Mouse (Mus musculus) hindbrain, postnatal 0 days (tissue): Measurements from ENCODE around the gene AL732309.1. TPM values are rescaled to one million over a fixed set of nuclear protein-coding genes. Genes with fewer than 3 reads are reported as not detected.

Experiments used
- ATAC-seq: fragments of 200-750 bp; cut with Nextera tagmentation; 2 replicates; pipeline ENCODE4 v1.8.0; 2017; ENCODE audit warnings: mild to moderate bottlenecking, moderate TSS enrichment, moderate library complexity
- DNase-seq: peaks from one replicate; pipeline ENCODE4 v3.0.0-alpha.2; 2015; ENCODE audit warnings: low spot score
- H3K27ac ChIP-seq: fragments of 300-500 bp; sonication (generic); 2 replicates; pipeline ENCODE4 v1.5.1; 2014; ENCODE audit warnings: mild to moderate bottlenecking
- H3K27me3 ChIP-seq: fragments of 300-500 bp; sonication (generic); 2 replicates; pipeline ENCODE4 v1.6.1; 2014; ENCODE audit warnings: low read length, mixed read lengths; ENCODE audit not compliant: insufficient read depth
- H3K36me3 ChIP-seq: fragments of 300-500 bp; sonication (generic); 2 replicates; pipeline ENCODE4 v1.6.1; 2014; ENCODE audit warnings: low read length, mixed read lengths; ENCODE audit not compliant: insufficient read depth
- H3K4me1 ChIP-seq: fragments of 300-500 bp; sonication (generic); 2 replicates; pipeline ENCODE4 v1.6.1; 2014; ENCODE audit warnings: antibody characterized with exemption, low read length, mixed read lengths; ENCODE audit not compliant: insufficient read depth
- H3K4me2 ChIP-seq: fragments of 300-500 bp; sonication (generic); 2 replicates; pipeline ENCODE4 v1.6.1; 2014; ENCODE audit warnings: low read depth, mild to moderate bottlenecking, low read length, moderate library complexity, mixed read lengths
- H3K4me3 ChIP-seq: fragments of 300-500 bp; sonication (generic); 2 replicates; pipeline ENCODE4 v1.5.1; 2014; ENCODE audit warnings: low read length
- H3K9ac ChIP-seq: fragments of 300-500 bp; sonication (generic); replicated peaks from 2 replicates; pipeline ENCODE4 v1.6.1; 2014; ENCODE audit warnings: mild to moderate bottlenecking, low read length, moderate library complexity, mixed read lengths
- H3K9me3 ChIP-seq: fragments of 300-500 bp; sonication (generic); 2 replicates; pipeline ENCODE4 v1.6.1; 2016; ENCODE audit warnings: low read length, mixed read lengths
- CTCF ChIP-seq: IDR thresholded peaks from 2 replicates; pipeline ENCODE4 v1.5.1; 2016; ENCODE audit warnings: antibody characterized with exemption, control low read depth, low read depth
- WGBS: fragments of 180-500 bp; shearing (Covaris S2); extraction: QIAGEN DNeasy Blood & Tissue Kit; methylation state at CpG from one replicate; pipeline ENCODE4 v1.1.7; 2014; 5-methylcytosine and 5-hydroxymethylcytosine counted together
- polyA plus RNA-seq: library from polyadenylated mRNA; unstranded; fragments of >200 nt; fragmentation: Nextera tagmentation; extraction: Ambion mirVana; gene quantifications from 2 replicates; pipeline ENCODE4 v1.2.1, GENCODE M21; 2015
- total RNA-seq: library from RNA; depleted of rRNA; stranded (reverse); fragments of >200 nt; gene quantifications from 2 replicates; pipeline ENCODE4 v1.2.3, GENCODE M21; 2014

Gene AL732309.1
- total and polyA plus RNA-seq, 2 experiments from 2014 or later = 2.6 to 8.7 TPM

GRCm38 (mm10) chr2:25223681-25224491 lies 22.8 kb downstream of the AL732309.1 start:
- peak overlapping the region; percentile 95 for H3K27ac ChIP-seq
- H3K4me1 ChIP-seq = peaks cover 18% of the 10 kb centered on the region
- H3K4me3 ChIP-seq = peak overlapping the region; percentile 80
- H3K36me3 ChIP-seq = no peaks in the 10 kb centered on the region
- DNase-seq (no peak), ATAC-seq (peak; percentile 12; the same call in 1 of the 2 replicates)
- H3K27me3 ChIP-seq = no peaks in the 10 kb centered on the region
- peak overlapping the region; percentile 87 for H3K9ac ChIP-seq
- no peaks in the 10 kb centered on the region for H3K9me3 ChIP-seq
- peak overlapping the region; percentile 84 for H3K4me2 ChIP-seq
- WGBS = 3% methylated on average over 47 of the region's 53 CpGs
- no peak for TF ChIP-seq CTCF

GRCm38 (mm10) chr2:25221331-25221772 lies 25.3 kb downstream of the AL732309.1 start:
- H3K4me2 ChIP-seq = no peak overlapping the region
- TF ChIP-seq CTCF = no peak
- H3K36me3 ChIP-seq = no peaks in the 10 kb centered on the region
- no peak overlapping the region for H3K27ac ChIP-seq
- peaks cover 12% of the 10 kb centered on the region for H3K4me1 ChIP-seq
- H3K27me3 ChIP-seq = no peaks in the 10 kb centered on the region
- no peak for DNase-seq
- WGBS = 73% methylated on average over 5 of the region's 5 CpGs
- H3K4me3 ChIP-seq = no peak overlapping the region
- H3K9ac ChIP-seq = no peak overlapping the region
- no peaks in the 10 kb centered on the region for H3K9me3 ChIP-seq
- ATAC-seq = no peak

GRCm38 (mm10) chr2:25218445-25218844 lies 28.2 kb downstream of the AL732309.1 start, which contains the start of gene Fam166a:
Fam166a (plus strand) TSS chr2:25218745.
- Histone ChIP-seq H3K9ac (no peak within 1 kb of the TSS), H3K27me3 (no peaks in the 10 kb centered on the region), H3K4me3 (no peak within 1 kb of the TSS), H3K9me3 (no peaks in the 10 kb centered on the region), H3K27ac (no peak within 1 kb of the TSS), H3K36me3 (no peaks in the 10 kb centered on the region), H3K4me1 (peaks cover 2% of the 10 kb centered on the region), H3K4me2 (no peak within 1 kb of the TSS)
- DNase-seq (no peak), ATAC-seq (no peak)
- no peak for TF ChIP-seq CTCF

- ATAC-seq = no peak
- no peak overlapping the region for H3K4me2 ChIP-seq
- TF ChIP-seq CTCF = no peak
- H3K9me3 ChIP-seq = no peaks in the 10 kb centered on the region
- no peak for DNase-seq
- 71% methylated on average over 2 of the region's 2 CpGs for WGBS
- no peak overlapping the region for H3K27ac ChIP-seq
- H3K4me3 ChIP-seq = no peak overlapping the region
- no peak overlapping the region for H3K9ac ChIP-seq
- no peaks in the 10 kb centered on the region for H3K4me1 ChIP-seq
- H3K27me3 ChIP-seq = no peaks in the 10 kb centered on the region
- H3K36me3 ChIP-seq = no peaks in the 10 kb centered on the region
Observed at GRCm38 (mm10) chr2:25217666-25218065, 29.0 kb downstream of the AL732309.1 start.

- H3K27ac ChIP-seq = no peak within 1 kb of the TSS
- no peak for DNase-seq
- H3K4me1 ChIP-seq = peaks cover 10% of the 10 kb centered on the region
- no peak for ATAC-seq
- no peak within 1 kb of the TSS for H3K9ac ChIP-seq
- H3K4me3 ChIP-seq = no peak within 1 kb of the TSS
- no peaks in the 10 kb centered on the region for H3K9me3 ChIP-seq
- 56% methylated on average over 3 of the region's 3 CpGs for WGBS
- H3K36me3 ChIP-seq = no peaks in the 10 kb centered on the region
- H3K27me3 ChIP-seq = no peaks in the 10 kb centered on the region
- no peak for TF ChIP-seq CTCF
- H3K4me2 ChIP-seq = no peak within 1 kb of the TSS
Observed at GRCm38 (mm10) chr2:25214444-25214843, 32.2 kb downstream of the AL732309.1 start, which contains the start of gene Stpg3. Stpg3 (minus strand) TSS chr2:25214637.

- Histone ChIP-seq H3K4me3 (no peak overlapping the region), H3K4me1 (peaks cover 14% of the 10 kb centered on the region), H3K9me3 (no peaks in the 10 kb centered on the region), H3K36me3 (no peaks in the 10 kb centered on the region), H3K27me3 (no peaks in the 10 kb centered on the region), H3K9ac (no peak overlapping the region), H3K4me2 (no peak overlapping the region), H3K27ac (no peak overlapping the region)
- TF ChIP-seq CTCF = no peak
- ATAC-seq (no peak), DNase-seq (no peak)
- WGBS = 73% methylated on average over 17 of the region's 23 CpGs
Observed at GRCm38 (mm10) chr2:25213266-25213865, 33.3 kb downstream of the AL732309.1 start.
